Mouse (Mus musculus): ENCODE measurements around the gene Gm3336.

DNA sequence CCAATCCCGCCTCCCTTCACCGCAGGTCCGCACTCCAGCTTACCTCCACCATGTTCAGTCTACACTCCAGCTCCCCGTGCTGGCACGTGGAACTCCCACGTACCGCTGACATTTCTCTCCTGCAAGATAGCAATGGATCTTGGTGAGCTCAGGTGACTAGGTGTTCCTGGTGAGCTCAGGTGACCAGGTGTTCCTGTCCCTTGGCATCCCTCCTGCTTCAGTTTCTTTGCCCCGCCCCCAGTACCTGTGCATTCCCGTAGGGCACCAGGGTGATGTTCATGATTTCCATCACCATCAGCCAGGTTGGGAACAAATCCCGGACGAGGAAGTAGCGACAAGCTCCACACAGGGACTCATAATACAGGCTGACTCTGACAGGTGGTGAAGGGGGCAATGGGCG, 46.3 kb downstream of the Gm3336 start:
- TF ChIP-seq ZC3H11A (IDR thresholded peaks at IDR 0.05; ENCODE audit: borderline replicate concordance, low read depth, low read length) (no peak), MAFK (IDR thresholded peaks at IDR 0.05; ENCODE audit: insufficient read depth, low read depth, low read length) (no peak), ZNF384 (IDR thresholded peaks at IDR 0.05; ENCODE audit: low read depth, low read length) (no peak), HCFC1 (IDR thresholded peaks at IDR 0.05; ENCODE audit: borderline replicate concordance, insufficient read depth, low read length) (no peak), CHD2 (IDR thresholded peaks at IDR 0.05; ENCODE audit: low read depth, low read length) (no peak)

Measured in ES-E14 (cell line).